Mouse (Mus musculus) CH12.LX (cell line): Measurements from ENCODE around the gene Morc3. TPM values are rescaled to one million over a fixed set of nuclear protein-coding genes. Genes with fewer than 3 reads are reported as not detected.

Source experiments
- DNase-seq: peaks from one replicate; pipeline ENCODE4 v3.0.0-alpha.2; 2013; ENCODE audit errors: extremely low read depth
- H3K27ac ChIP-seq: 2 replicates; pipeline ENCODE4 v1.5.1; 2012; ENCODE audit warnings: low read depth, mild to moderate bottlenecking, control low read depth, moderate library complexity; ENCODE audit not compliant: insufficient read depth
- H3K27me3 ChIP-seq: replicated peaks from 2 replicates; pipeline ENCODE3; 2012; ENCODE audit warnings: inconsistent platforms
- H3K36me3 ChIP-seq, 2 experiments: replicated peaks in 1 of 2; 2 replicates each; pipeline versions ENCODE3 to v1.6.1; 2012; ENCODE audit warnings: inconsistent platforms in 1 of 2, low read length in 1 of 2, mild to moderate bottlenecking in 1 of 2, mixed read lengths in 1 of 2, moderate library complexity in 1 of 2; ENCODE audit not compliant: control insufficient read depth in 1 of 2, insufficient read depth in 1 of 2
- H3K4me1 ChIP-seq, 2 experiments: 2 replicates each; pipeline ENCODE4 v1.6.1; 2012; ENCODE audit warnings: inconsistent platforms in 1 of 2, moderate library complexity in 1 of 2; ENCODE audit not compliant: insufficient read depth in 2 of 2, control insufficient read depth in 1 of 2
- H3K4me2 ChIP-seq: 2 replicates; pipeline ENCODE4 v1.6.1; 2012; ENCODE audit warnings: low read depth, mild to moderate bottlenecking, control low read depth; ENCODE audit not compliant: poor library complexity, insufficient read depth, severe bottlenecking
- H3K4me3 ChIP-seq, 3 experiments: fragments of 150-350 bp in 1 of 3; sonication (generic) in 1 of 3; replicated peaks in 1 of 3; 2 replicates each; pipeline versions ENCODE3 to v1.5.1; 2011 to 2012; ENCODE audit warnings: low read depth in 2 of 3, low read length in 2 of 3, mild to moderate bottlenecking in 2 of 3, moderate library complexity in 2 of 3, control low read depth in 1 of 3, improper control_type of control experiment in 1 of 3, inconsistent platforms in 1 of 3, mixed read lengths in 1 of 3; ENCODE audit not compliant: poor library complexity in 1 of 3
- H3K79me2 ChIP-seq: replicated peaks from 2 replicates; pipeline ENCODE4 v1.6.1; 2012; ENCODE audit warnings: mild to moderate bottlenecking, moderate library complexity; ENCODE audit not compliant: control insufficient read depth, poor library complexity, insufficient read depth, severe bottlenecking; ENCODE audit errors: extremely low read depth
- H3K9ac ChIP-seq: 2 replicates; pipeline ENCODE4 v1.6.1; 2012; ENCODE audit warnings: low read depth, mild to moderate bottlenecking, control low read depth, moderate library complexity; ENCODE audit not compliant: insufficient read depth
- H3K9me3 ChIP-seq: replicated peaks from 2 replicates; pipeline ENCODE3; 2012; ENCODE audit warnings: low read length, inconsistent platforms, mixed read lengths
- BHLHE40 ChIP-seq: IDR thresholded peaks from 2 replicates; pipeline ENCODE4 v1.6.1; 2011; ENCODE audit warnings: mild to moderate bottlenecking, low read depth, low read length, improper control_type of control experiment
- CHD1 ChIP-seq: IDR thresholded peaks from 2 replicates; pipeline ENCODE4 v1.6.1; 2012; ENCODE audit warnings: low read depth, low read length, improper control_type of control experiment, inconsistent platforms
- CHD2 ChIP-seq: IDR thresholded peaks from 2 replicates; pipeline ENCODE4 v1.6.1; 2011; ENCODE audit warnings: low read length, improper control_type of control experiment
- ELF1 ChIP-seq: IDR thresholded peaks from 2 replicates; pipeline ENCODE4 v1.6.1; 2014; ENCODE audit warnings: low read depth, mild to moderate bottlenecking, inconsistent platforms, low read length, improper control_type of control experiment
- EP300 ChIP-seq: IDR thresholded peaks from 2 replicates; pipeline ENCODE4 v1.6.1; 2011; ENCODE audit warnings: low read length, improper control_type of control experiment
- ETS1 ChIP-seq: conservative IDR thresholded peaks from 2 replicates; pipeline ENCODE4 v1.6.1; 2012; ENCODE audit warnings: low read depth, mild to moderate bottlenecking, inconsistent platforms, low read length, improper control_type of control experiment, moderate library complexity
- GABPA ChIP-seq: IDR thresholded peaks from 2 replicates; pipeline ENCODE4 v1.6.1; 2012; ENCODE audit warnings: low read depth, low read length, improper control_type of control experiment, inconsistent platforms; ENCODE audit not compliant: insufficient replicate concordance
- HCFC1 ChIP-seq: IDR thresholded peaks from 2 replicates; pipeline ENCODE4 v1.6.1; 2012; ENCODE audit warnings: low read depth, mild to moderate bottlenecking, inconsistent platforms, low read length, improper control_type of control experiment
- IRF4 ChIP-seq: IDR thresholded peaks from 2 replicates; pipeline ENCODE4 v1.6.1; 2014; ENCODE audit warnings: low read depth, mild to moderate bottlenecking, inconsistent platforms, low read length, improper control_type of control experiment
- MAFK ChIP-seq: IDR thresholded peaks from 2 replicates; pipeline ENCODE4 v1.6.1; 2011; ENCODE audit warnings: low read length, improper control_type of control experiment; ENCODE audit not compliant: insufficient replicate concordance
- MAZ ChIP-seq: IDR thresholded peaks from 2 replicates; pipeline ENCODE4 v1.6.1; 2012; ENCODE audit warnings: low read depth, mild to moderate bottlenecking, inconsistent platforms, low read length, improper control_type of control experiment, moderate library complexity
- MXI1 ChIP-seq: IDR thresholded peaks from 2 replicates; pipeline ENCODE4 v1.6.1; 2011; ENCODE audit warnings: mild to moderate bottlenecking, low read depth, low read length, improper control_type of control experiment
- MYC ChIP-seq: IDR thresholded peaks from 2 replicates; pipeline ENCODE4 v1.6.1; 2011; ENCODE audit warnings: low read depth, mild to moderate bottlenecking, improper control_type of control experiment, low read length
- NELFE ChIP-seq: IDR thresholded peaks from 2 replicates; pipeline ENCODE4 v1.6.1; 2011; ENCODE audit warnings: low read depth, low read length, improper control_type of control experiment
- NRF1 ChIP-seq: IDR thresholded peaks from 2 replicates; pipeline ENCODE4 v1.6.1; 2014; ENCODE audit warnings: low read depth, mild to moderate bottlenecking, inconsistent platforms, low read length, improper control_type of control experiment, moderate library complexity
- POLR2A ChIP-seq: IDR thresholded peaks from 2 replicates; pipeline ENCODE4 v1.6.1; 2011; ENCODE audit warnings: low read depth, mild to moderate bottlenecking, improper control_type of control experiment, low read length
- RAD21 ChIP-seq: IDR thresholded peaks from 2 replicates; pipeline ENCODE4 v1.6.1; 2011; ENCODE audit warnings: low read depth, mild to moderate bottlenecking, low read length, improper control_type of control experiment, moderate library complexity
- RCOR1 ChIP-seq: conservative IDR thresholded peaks from 2 replicates; pipeline ENCODE4 v1.6.1; 2012; ENCODE audit warnings: low read depth, mild to moderate bottlenecking, inconsistent platforms, low read length, improper control_type of control experiment
- SMC3 ChIP-seq: IDR thresholded peaks from 2 replicates; pipeline ENCODE4 v1.6.1; 2011; ENCODE audit warnings: low read depth, low read length, improper control_type of control experiment
- UBTF ChIP-seq: IDR thresholded peaks from 2 replicates; pipeline ENCODE4 v1.6.1; 2012; ENCODE audit warnings: low read depth, mild to moderate bottlenecking, inconsistent platforms, low read length, improper control_type of control experiment, moderate library complexity
- USF1 ChIP-seq: IDR thresholded peaks from 2 replicates; pipeline ENCODE4 v1.6.1; 2014; ENCODE audit warnings: low read depth, mild to moderate bottlenecking, inconsistent platforms, low read length, improper control_type of control experiment
- USF2 ChIP-seq: conservative IDR thresholded peaks from 2 replicates; pipeline ENCODE4 v1.6.1; 2011; ENCODE audit warnings: low read depth, low read length, improper control_type of control experiment
- ZKSCAN1 ChIP-seq: IDR thresholded peaks from 2 replicates; pipeline ENCODE4 v1.6.1; 2012; ENCODE audit warnings: low read depth, inconsistent platforms, low read length, improper control_type of control experiment, borderline replicate concordance
- ZMIZ1 ChIP-seq: IDR thresholded peaks from 2 replicates; pipeline ENCODE4 v1.6.1; 2012; ENCODE audit warnings: low read depth, mild to moderate bottlenecking, inconsistent platforms, low read length, improper control_type of control experiment
- ZNF384 ChIP-seq: IDR thresholded peaks from 2 replicates; pipeline ENCODE4 v1.6.1; 2012; ENCODE audit warnings: low read depth, low read length, improper control_type of control experiment, inconsistent platforms
- dilution Hi-C: fragments of 300-500 bp; cut with MboI; formaldehyde crosslinking; loops from 2 replicates; pipeline ENCODE4 v1.14.3; 2020; ENCODE audit warnings: low sequenced_read_pairs; ENCODE audit not compliant: extremely low pct_unique_long_range_greater_than_20kb, extremely low pct_ligation_motif_present
- in situ Hi-C: fragments of 300-500 bp; cut with MboI; formaldehyde crosslinking; loops from 3 replicates; pipeline ENCODE4 v1.14.3; 2019; ENCODE audit warnings: low sequenced_read_pairs, low pct_ligation_motif_present, low pct_unique_long_range_greater_than_20kb, mixed read lengths
- polyA plus RNA-seq: library from polyadenylated mRNA; unstranded; fragments of >175 nt; gene quantifications from 2 replicates; pipeline ENCODE4 v1.2.1, GENCODE M21; 2012; ENCODE audit warnings: low read depth; ENCODE audit not compliant: insufficient read length
- total RNA-seq, 2 experiments: library from RNA; depleted of rRNA; stranded (reverse); fragments of 300-350 nt in 1 of 2; fragments of >200 nt in 1 of 2; gene quantifications; 2 replicates each; pipeline ENCODE4 v1.2.3; 2012 to 2014

Gene Morc3
- total and polyA plus RNA-seq, 3 experiments: 17.8 to 53.2 (median 25.4) TPM

GRCm38 (mm10) chr16:93839049-93839448 is 7.1 kb downstream of the Morc3 start:
- Histone ChIP-seq H3K9ac (no peak overlapping the region), H3K27ac (no peak overlapping the region), H3K79me2 (peaks cover 66% of the 10 kb centered on the region), H3K36me3 (peaks cover 6 to 61% of the 10 kb centered on the region in 2 experiments), H3K27me3 (no peaks in the 10 kb centered on the region), H3K4me2 (no peak overlapping the region), H3K4me1 (peaks cover 0 to 26% of the 10 kb centered on the region in 2 experiments; a peak in 2 of 4 replicates), H3K4me3 (no peak overlapping the region), H3K9me3 (no peaks in the 10 kb centered on the region)
- in situ Hi-C loops (loop anchor here (10.0 kb wide), 1 partner anchor 54 kb away; no protein-coding TSS in a partner anchor), dilution Hi-C loops (no loop called here)
- DNase-seq: no peak
- TF ChIP-seq MYC: no peak
- no peak for TF ChIP-seq CHD2
- no peak for TF ChIP-seq HCFC1
- no peak for TF ChIP-seq ZMIZ1
- no peak for TF ChIP-seq POLR2A
- TF ChIP-seq MAZ: no peak
- no peak for TF ChIP-seq CHD1
- no peak for TF ChIP-seq IRF4
- TF ChIP-seq NRF1: no peak
- no peak for TF ChIP-seq USF1
- TF ChIP-seq ZNF384: no peak
- TF ChIP-seq USF2: no peak
- no peak for TF ChIP-seq GABPA
- TF ChIP-seq NELFE: no peak
- TF ChIP-seq UBTF: no peak
- TF ChIP-seq RAD21: no peak

GRCm38 (mm10) chr16:93850527-93850926 is 18.6 kb downstream of the Morc3 start:
- H3K27me3 ChIP-seq: no peaks in the 10 kb centered on the region
- dilution Hi-C loops (no loop called here), in situ Hi-C loops (no loop called here)
- TF ChIP-seq ELF1 (no peak), ETS1 (no peak), ZKSCAN1 (no peak), MAFK (no peak), EP300 (no peak), BHLHE40 (no peak), NRF1 (no peak), POLR2A (no peak), SMC3 (no peak), MXI1 (no peak), RCOR1 (no peak), HCFC1 (no peak), IRF4 (no peak)
- H3K36me3 ChIP-seq: peaks cover 59 to 94% of the 10 kb centered on the region in 2 experiments
- H3K79me2 ChIP-seq: no peaks in the 10 kb centered on the region
- H3K4me2 ChIP-seq: no peak overlapping the region
- no peak for DNase-seq
- H3K27ac ChIP-seq: no peak overlapping the region
- H3K4me1 ChIP-seq: no peaks in the 10 kb centered on the region
- H3K9me3 ChIP-seq: no peaks in the 10 kb centered on the region
- H3K9ac ChIP-seq: no peak overlapping the region
- no peak overlapping the region for H3K4me3 ChIP-seq
